Mouse (Mus musculus) kidney, postnatal 0 days (tissue): ENCODE data around the gene Olfr1347. TPM values are rescaled to one million over a fixed set of nuclear protein-coding genes. Genes with fewer than 3 reads are reported as not detected.
"Not testable (repeated sequence)": the region's sequence is repeated elsewhere in the genome, so short reads cannot be mapped to it uniquely, and the experiment has no call there.

Source experiments
- ATAC-seq: fragments of 200-750 bp; cut with Nextera tagmentation; replicated peaks from 2 replicates; pipeline ENCODE4 v1.8.0; 2017; ENCODE audit warnings: low read depth, moderate number of reproducible peaks, moderate TSS enrichment, moderate library complexity; ENCODE audit not compliant: low FRiP score
- DNase-seq: peaks from one replicate; pipeline ENCODE4 v3.0.0-alpha.2; 2016; ENCODE audit warnings: low spot score
- H3K27ac ChIP-seq: fragments of 300-500 bp; sonication (generic); 2 replicates; pipeline ENCODE4 v1.5.1; 2014; ENCODE audit warnings: mild to moderate bottlenecking
- H3K27me3 ChIP-seq: fragments of 300-500 bp; sonication (generic); 2 replicates; pipeline ENCODE4 v1.6.1; 2014; ENCODE audit warnings: low read length, mixed read lengths; ENCODE audit not compliant: insufficient read depth
- H3K36me3 ChIP-seq: fragments of 300-500 bp; sonication (generic); 2 replicates; pipeline ENCODE4 v1.6.1; 2014; ENCODE audit warnings: low read length, mixed read lengths; ENCODE audit not compliant: insufficient read depth
- H3K4me1 ChIP-seq: fragments of 300-500 bp; sonication (generic); replicated peaks from 2 replicates; pipeline ENCODE4 v1.6.1; 2014; ENCODE audit warnings: antibody characterized with exemption, low read length, mixed read lengths; ENCODE audit not compliant: insufficient read depth
- H3K4me2 ChIP-seq: fragments of 300-500 bp; sonication (generic); 2 replicates; pipeline ENCODE4 v1.6.1; 2014; ENCODE audit warnings: mild to moderate bottlenecking, low read length, moderate library complexity, mixed read lengths
- H3K4me3 ChIP-seq: fragments of 300-500 bp; sonication (generic); replicated peaks from 2 replicates; pipeline ENCODE4 v1.5.1; 2014; ENCODE audit warnings: low read depth, low read length
- H3K9ac ChIP-seq: fragments of 300-500 bp; sonication (generic); 2 replicates; pipeline ENCODE4 v1.6.1; 2014; ENCODE audit warnings: low read depth, low read length
- H3K9me3 ChIP-seq: fragments of 300-500 bp; sonication (generic); replicated peaks from 2 replicates; pipeline ENCODE4 v1.6.1; 2016; ENCODE audit warnings: low read length, inconsistent platforms, mixed read lengths
- CTCF ChIP-seq: IDR thresholded peaks from 2 replicates; pipeline ENCODE4 v1.5.1; 2016; ENCODE audit warnings: antibody characterized with exemption, low read depth, mild to moderate bottlenecking, moderate library complexity
- WGBS: fragments of 180-500 bp; shearing (Covaris S2); extraction: QIAGEN DNeasy Blood & Tissue Kit; methylation state at CpG from one replicate; pipeline ENCODE4 v1.1.7; 2014; 5-methylcytosine and 5-hydroxymethylcytosine counted together
- polyA plus RNA-seq: library from polyadenylated mRNA; unstranded; fragments of >200 nt; fragmentation: Nextera tagmentation; extraction: Ambion mirVana; gene quantifications from 2 replicates; pipeline ENCODE4 v1.2.1, GENCODE M21; 2015

The Olfr1347 gene
- polyA plus RNA-seq = not detected in 2 replicates

- Histone ChIP-seq H3K9me3 (no peaks in the 10 kb centered on the region), H3K36me3 (no peaks in the 10 kb centered on the region), H3K4me1 (no peaks in the 10 kb centered on the region), H3K4me2 (no peak within 1 kb of the TSS), H3K27me3 (no peaks in the 10 kb centered on the region), H3K27ac (no peak within 1 kb of the TSS), H3K4me3 (no peak within 1 kb of the TSS), H3K9ac (no peak within 1 kb of the TSS)
- DNase-seq (no peak), ATAC-seq (no peak)
- 57% methylated on average over 1 of the region's 1 CpGs for WGBS
- TF ChIP-seq CTCF = no peak
Observed at GRCm38 (mm10) chr7:6499655-6500054, at the start of gene Olfr1347. TSS of gene Olfr1347 (minus strand) at chr7:6499755.

GRCm38 (mm10) chr7:6526141-6526540 is 26.6 kb upstream of the Olfr1347 start:
- no peaks in the 10 kb centered on the region for H3K27me3 ChIP-seq
- no peak for DNase-seq
- WGBS = 67% methylated on average over 5 of the region's 5 CpGs
- no peak overlapping the region for H3K4me2 ChIP-seq
- no peaks in the 10 kb centered on the region for H3K36me3 ChIP-seq
- H3K4me1 ChIP-seq = no peaks in the 10 kb centered on the region
- ATAC-seq = no peak
- no peak overlapping the region for H3K27ac ChIP-seq
- no peak overlapping the region for H3K4me3 ChIP-seq
- peak; percentile 41 for TF ChIP-seq CTCF
- H3K9me3 ChIP-seq = no peaks in the 10 kb centered on the region
- no peak overlapping the region for H3K9ac ChIP-seq

- no peak for ATAC-seq
- no peaks in the 10 kb centered on the region for H3K36me3 ChIP-seq
- H3K4me1 ChIP-seq = no peaks in the 10 kb centered on the region
- no peak for DNase-seq
- H3K9ac ChIP-seq = no peak overlapping the region
- no peaks in the 10 kb centered on the region for H3K27me3 ChIP-seq
- 67% methylated on average over 3 of the region's 3 CpGs for WGBS
- H3K4me3 ChIP-seq = no peak overlapping the region
- no peaks in the 10 kb centered on the region for H3K9me3 ChIP-seq
- no peak overlapping the region for H3K27ac ChIP-seq
- no peak overlapping the region for H3K4me2 ChIP-seq
- no peak; the same call in 1 of the 2 replicates for TF ChIP-seq CTCF
Observed at GRCm38 (mm10) chr7:6525001-6525400, 25.4 kb upstream of the Olfr1347 start.

GRCm38 (mm10) chr7:6522850-6523249 is 23.3 kb upstream of the Olfr1347 start, which contains the start of gene Olfr1349:
TSS of gene Olfr1349 (minus strand) at chr7:6522950.
- DNase-seq = no peak
- Histone ChIP-seq H3K9me3 (no peaks in the 10 kb centered on the region), H3K4me1 (no peaks in the 10 kb centered on the region), H3K27ac (no peak within 1 kb of the TSS), H3K9ac (no peak within 1 kb of the TSS), H3K36me3 (no peaks in the 10 kb centered on the region), H3K4me3 (no peak within 1 kb of the TSS), H3K4me2 (no peak within 1 kb of the TSS), H3K27me3 (no peaks in the 10 kb centered on the region)
- no peak for TF ChIP-seq CTCF
- no peak for ATAC-seq
- WGBS = 82% methylated on average over 5 of the region's 5 CpGs

- ATAC-seq (no peak), DNase-seq (no peak)
- 37% methylated on average over 1 of the region's 1 CpGs for whole genome bisulfite sequencing
- no peak overlapping the region for H3K9ac ChIP-seq
- no peaks in the 10 kb centered on the region for H3K36me3 ChIP-seq
- H3K4me3 ChIP-seq = no peak overlapping the region
- H3K9me3 ChIP-seq = no peaks in the 10 kb centered on the region
- no peaks in the 10 kb centered on the region for H3K27me3 ChIP-seq
- no peak overlapping the region for H3K4me2 ChIP-seq
- no peak overlapping the region for H3K27ac ChIP-seq
- no peak for TF ChIP-seq CTCF
- H3K4me1 ChIP-seq = no peaks in the 10 kb centered on the region
Observed at GRCm38 (mm10) chr7:6521666-6522065, 22.1 kb upstream of the Olfr1347 start.

- ATAC-seq = no peak
- Histone ChIP-seq H3K27me3 (no peaks in the 10 kb centered on the region), H3K9me3 (no peaks in the 10 kb centered on the region), H3K36me3 (no peaks in the 10 kb centered on the region), H3K4me2 (no peak within 1 kb of the TSS), H3K4me3 (no peak within 1 kb of the TSS), H3K4me1 (no peaks in the 10 kb centered on the region), H3K9ac (no peak within 1 kb of the TSS), H3K27ac (no peak within 1 kb of the TSS)
- DNase-seq = no peak
- no peak for TF ChIP-seq CTCF
- WGBS = 100% methylated on average over 1 of the region's 1 CpGs
Observed at GRCm38 (mm10) chr7:6508648-6509047, 9.1 kb upstream of the Olfr1347 start, which contains the start of gene Olfr1348. TSS of gene Olfr1348 (minus strand) at chr7:6508748.

- DNase-seq = no peak
- TF ChIP-seq CTCF = no peak
Observed at GRCm38 (mm10) chr7:6486841-6487240, 12.7 kb downstream of the Olfr1347 start, which contains the start of gene Olfr5. TSS of gene Olfr5 (minus strand) at chr7:6486941.

GRCm38 (mm10) chr7:6477633-6478032 is 21.9 kb downstream of the Olfr1347 start:
- not testable (repeated sequence) for H3K4me3 ChIP-seq, H3K4me2 ChIP-seq, H3K36me3 ChIP-seq, H3K9me3 ChIP-seq, H3K9ac ChIP-seq, DNase-seq, ATAC-seq, H3K4me1 ChIP-seq, H3K27me3 ChIP-seq, H3K27ac ChIP-seq
- 71% methylated on average over 2 of the region's 2 CpGs for WGBS

More at GRCm38 (mm10) chr7:6486841-6487240, 12.7 kb downstream of the Olfr1347 start, which contains the start of gene Olfr5:
- no peak within 1 kb of the TSS for H3K4me2 ChIP-seq
- no peaks in the 10 kb centered on the region for H3K36me3 ChIP-seq
- H3K9me3 ChIP-seq = no peaks in the 10 kb centered on the region
- WGBS = 28% methylated on average over 2 of the region's 2 CpGs
- H3K27ac ChIP-seq = no peak within 1 kb of the TSS
- H3K27me3 ChIP-seq = no peaks in the 10 kb centered on the region
- no peak for ATAC-seq
- H3K4me3 ChIP-seq = no peak within 1 kb of the TSS
- no peak within 1 kb of the TSS for H3K9ac ChIP-seq
- H3K4me1 ChIP-seq = no peaks in the 10 kb centered on the region
